Mouse (Mus musculus): ENCODE results near the gene Ctss.

- TF ChIP-seq POLR2A (IDR thresholded peaks at IDR 0.05; ENCODE audit: insufficient read depth, low read depth, low read length) (no peak), EP300 (IDR thresholded peaks at IDR 0.05; ENCODE audit: insufficient read depth, low read depth, low read length) (no peak), CTCF (IDR thresholded peaks at IDR 0.05) (no peak)
These were observed 37.9 kb upstream of the Ctss start for GRCm38 (mm10) chr3:95488679-95489078.
